Mouse (Mus musculus) erythroblast, adult 5-6 weeks (primary cell): ENCODE results near the gene Arpp21. TPM values are rescaled to one million over a fixed set of nuclear protein-coding genes. Genes with fewer than 3 reads are reported as not detected.

Source experiments
- ATAC-seq: replicated peaks from 2 replicates; pipeline ENCODE4 v1.8.0; 2016; ENCODE audit warnings: moderate number of reproducible peaks, mild to moderate bottlenecking, moderate TSS enrichment, inconsistent platforms; ENCODE audit not compliant: poor library complexity, low FRiP score, severe bottlenecking
- total RNA-seq, 2 experiments: library from RNA; stranded (forward) in 1 of 2; stranded (reverse) in 1 of 2; fragments of 150-400 nt in 1 of 2; fragments of 200-764, 138-1000 nt in 1 of 2; gene quantifications; 2 replicates each; pipeline versions ENCODE4 v1.2.3 to v1.2.4; 2015 to 2017; ENCODE audit warnings: low replicate concordance in 2 of 2

The Arpp21 gene
- total RNA-seq (2015; ENCODE audit: low replicate concordance) (not detected in 2 replicates), total RNA-seq (2017; ENCODE audit: low replicate concordance) (1.4 TPM in 1 of 2 replicates, not detected in the other)

DNA sequence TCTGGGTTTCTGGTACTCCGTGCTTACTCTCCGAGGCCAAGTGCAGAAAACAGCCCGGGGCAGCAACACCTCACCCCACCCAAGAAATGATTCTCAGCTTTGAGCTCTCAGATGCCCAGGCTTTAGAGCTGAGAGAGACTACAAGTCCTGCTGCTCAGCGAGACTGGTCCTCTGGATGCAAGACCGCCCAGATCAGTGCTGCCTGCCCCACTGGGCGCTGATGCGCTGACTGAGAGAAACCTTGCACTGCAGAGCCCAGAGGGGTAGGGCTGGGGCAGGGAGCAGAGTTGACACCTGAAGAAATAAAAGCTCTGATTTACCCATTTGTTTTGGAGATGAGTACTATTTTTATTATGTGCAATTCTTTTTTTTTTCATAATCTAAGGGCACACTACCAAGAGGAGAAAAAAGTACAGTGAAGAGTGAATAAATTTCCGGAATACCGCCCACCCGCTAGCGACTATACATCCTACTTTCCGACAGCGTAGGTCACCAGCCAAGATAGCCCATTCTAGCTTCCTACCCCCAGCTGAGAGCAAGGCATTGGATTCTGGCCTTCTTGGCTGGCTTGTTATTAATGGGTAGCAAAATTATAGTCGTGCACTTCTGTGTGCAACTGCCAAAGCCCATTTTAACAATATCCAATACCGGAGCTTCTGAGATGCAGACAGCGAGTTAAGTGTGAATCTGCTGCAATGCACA, at the start of gene Arpp21:
TSS of gene Arpp21 (minus strand) at position 243 of the 702 bp plus-strand sequence.
- no peak for ATAC-seq

DNA sequence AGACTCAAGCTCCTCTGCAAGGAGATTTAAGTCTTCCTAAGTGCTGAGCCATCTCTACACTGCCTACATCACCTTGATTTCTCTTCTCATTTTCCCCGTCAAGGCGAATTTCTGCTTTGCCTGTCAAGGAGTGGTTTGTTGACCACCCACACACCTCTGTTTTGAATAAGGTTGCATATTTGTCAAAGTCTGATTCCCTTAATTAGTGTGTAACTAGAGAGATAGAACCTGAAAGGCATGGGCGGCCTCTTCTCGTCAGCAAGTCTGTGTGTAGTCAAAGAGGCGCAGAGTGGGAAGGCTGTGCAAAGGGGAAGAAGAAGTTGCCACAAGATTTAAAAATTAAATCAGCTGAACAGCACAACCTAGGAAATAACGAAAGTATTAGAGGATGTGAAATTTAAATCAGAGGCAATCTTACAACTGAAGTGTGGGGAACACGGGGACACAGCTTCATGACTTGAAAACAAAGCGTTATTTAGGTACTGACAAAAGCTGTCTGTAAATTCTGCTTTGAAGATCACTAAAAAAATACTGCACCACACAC, 36.8 kb upstream of the Arpp21 start:
- ATAC-seq: no peak

DNA sequence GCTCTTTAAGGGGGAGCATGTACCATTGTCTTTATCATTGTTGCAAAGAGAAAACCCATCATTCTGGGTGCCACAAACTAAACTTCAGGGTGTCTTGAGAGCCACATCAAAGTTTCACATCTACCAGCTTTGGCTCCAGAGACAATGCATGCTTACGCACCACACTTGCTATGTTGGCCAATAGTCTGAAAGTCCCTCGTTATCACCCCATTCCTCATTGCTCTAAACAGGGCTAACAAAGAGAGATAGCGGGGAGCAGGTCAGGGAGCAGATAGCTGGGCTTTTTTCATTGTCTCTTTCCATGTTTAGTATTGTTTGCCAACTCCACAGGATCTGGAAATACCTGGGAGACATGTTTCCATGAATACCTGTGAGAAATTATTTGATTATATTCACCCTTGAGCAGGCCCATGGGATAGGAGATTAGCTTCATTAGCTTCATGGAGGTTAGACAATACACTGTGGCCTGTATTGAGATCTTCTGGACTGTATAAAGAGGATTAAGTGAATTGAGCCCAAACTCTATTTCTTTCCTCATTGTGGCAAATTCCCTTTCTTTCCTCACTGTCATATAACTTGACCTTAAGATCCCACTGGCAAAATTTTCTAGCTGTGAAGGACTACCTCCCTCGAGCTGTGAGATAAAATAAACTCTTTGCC, 29.4 kb upstream of the Arpp21 start:
- ATAC-seq: no peak

DNA sequence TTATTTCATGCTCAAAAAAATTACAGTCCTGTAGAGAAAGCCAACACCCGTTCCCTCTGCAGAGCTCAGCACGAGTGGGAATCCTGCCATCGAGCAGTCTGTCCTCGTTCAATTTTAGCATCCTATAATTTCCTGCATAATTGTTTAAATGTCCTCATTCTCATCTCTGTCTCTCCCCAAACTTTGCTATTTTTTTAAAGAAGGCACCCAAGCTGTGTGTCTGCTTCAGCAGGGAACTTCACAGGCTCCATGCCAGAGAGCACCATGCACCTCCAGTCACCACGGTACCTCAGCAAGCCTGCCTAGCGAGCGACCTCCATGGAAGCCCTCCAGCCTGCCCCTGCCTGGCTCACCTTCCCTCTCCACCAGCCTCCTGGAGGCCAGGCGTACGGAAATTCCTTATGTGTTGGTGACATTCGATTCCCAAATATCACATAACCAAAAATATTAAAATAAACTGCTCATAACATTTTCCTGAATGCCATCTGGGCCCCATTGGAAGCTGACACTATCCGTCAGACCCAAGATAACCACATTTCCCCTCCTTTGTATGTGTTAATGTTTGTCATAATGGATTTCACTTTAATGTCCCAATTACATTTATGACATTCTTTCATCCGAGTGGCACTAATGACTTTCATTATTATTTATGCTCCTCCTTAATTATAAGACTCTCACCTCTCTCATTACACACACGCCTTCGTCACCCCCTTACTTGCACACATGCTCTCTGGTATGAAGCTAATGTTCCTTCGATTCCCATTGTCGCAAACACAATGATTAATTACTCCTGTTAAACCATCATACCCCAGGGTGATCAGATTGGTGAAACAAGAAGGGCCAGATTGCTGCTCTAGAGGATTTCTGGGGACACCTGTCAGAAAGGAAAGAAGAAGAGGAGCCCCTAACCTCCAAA, 26.5 kb upstream of the Arpp21 start:
- ATAC-seq: no peak

GRCm38 (mm10) chr9:112261556-112261955, 25.8 kb upstream of the Arpp21 start:
- no peak for ATAC-seq

- no peak for ATAC-seq
Measured at GRCm38 (mm10) chr9:112260696-112261095, 25.0 kb upstream of the Arpp21 start.

DNA sequence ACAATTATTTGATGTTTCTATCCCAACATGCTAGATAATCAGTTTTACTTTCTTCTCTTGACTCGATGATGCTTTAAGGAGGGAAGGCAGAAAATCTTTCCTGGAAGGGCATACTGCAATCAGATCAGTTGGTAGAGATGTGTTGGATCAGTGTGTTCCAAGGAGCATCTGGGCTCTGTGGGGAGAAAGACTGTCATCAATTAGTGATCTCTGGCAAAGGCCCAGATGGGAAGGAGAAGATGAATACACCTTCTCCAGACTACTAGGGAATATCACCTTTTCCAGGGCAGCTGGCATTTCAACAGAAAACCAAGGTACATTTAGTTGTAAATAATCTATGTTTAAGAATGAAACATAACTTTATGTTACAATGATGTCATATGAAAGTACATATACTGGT, 22.8 kb upstream of the Arpp21 start:
- no peak for ATAC-seq

- ATAC-seq: no peak
Measured at GRCm38 (mm10) chr9:112255971-112256370, 20.2 kb upstream of the Arpp21 start.

DNA sequence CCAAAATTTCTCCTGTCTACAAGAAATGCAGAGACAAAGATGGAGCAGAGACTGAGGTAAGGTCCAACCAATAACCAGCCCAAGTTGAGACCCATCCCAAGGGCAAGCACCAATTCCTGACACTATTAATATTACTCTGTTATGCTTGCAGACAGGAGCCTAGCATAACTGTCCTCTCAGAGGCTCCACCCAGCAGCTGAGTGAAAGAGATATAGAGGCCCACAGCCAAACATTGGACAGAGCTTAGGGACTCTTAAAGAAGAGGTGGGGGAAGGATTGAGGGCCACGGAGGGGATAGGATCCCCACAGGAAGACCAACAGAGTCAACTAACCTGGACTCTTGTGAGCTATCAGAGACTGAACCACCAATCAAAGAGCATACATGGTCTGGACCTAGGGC, 18.0 kb upstream of the Arpp21 start:
- no peak for ATAC-seq

DNA sequence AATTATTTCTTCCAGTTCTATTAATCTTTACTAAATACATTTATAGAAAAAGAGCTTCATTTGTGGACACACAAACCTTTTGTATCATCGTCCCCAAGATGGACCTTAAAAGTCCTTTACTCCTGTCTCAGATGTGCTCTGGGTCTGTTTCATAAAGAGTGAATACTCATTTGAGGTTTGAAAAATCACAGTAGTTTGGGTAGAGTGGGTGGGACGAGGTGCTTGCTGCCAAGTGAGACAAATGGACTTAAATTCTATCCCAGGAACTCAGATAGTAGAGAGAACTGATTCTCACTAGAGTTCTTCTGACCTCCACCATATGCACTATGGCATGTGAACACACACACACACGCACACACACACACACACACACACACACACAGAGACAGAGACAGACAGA, 16.1 kb upstream of the Arpp21 start:
- no peak for ATAC-seq

DNA sequence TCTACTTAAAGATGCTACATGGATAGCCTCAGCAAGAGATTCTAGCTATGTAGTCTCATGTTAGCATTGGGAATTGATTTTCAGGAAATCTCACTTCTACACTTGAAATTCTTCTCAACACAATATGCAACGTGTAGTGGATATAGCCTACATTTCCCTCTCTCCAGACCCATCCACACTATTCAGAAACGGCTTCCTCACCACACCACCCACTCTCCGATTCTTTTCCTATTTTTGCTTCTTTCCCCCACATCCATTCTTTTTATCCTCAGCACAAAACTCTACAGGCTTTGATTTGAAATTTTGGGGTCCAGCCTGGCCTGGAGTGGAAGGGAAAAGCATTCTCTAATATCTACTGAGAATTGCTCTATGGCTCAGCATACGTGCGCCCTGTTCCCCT, 15.6 kb upstream of the Arpp21 start:
- ATAC-seq: no peak

DNA sequence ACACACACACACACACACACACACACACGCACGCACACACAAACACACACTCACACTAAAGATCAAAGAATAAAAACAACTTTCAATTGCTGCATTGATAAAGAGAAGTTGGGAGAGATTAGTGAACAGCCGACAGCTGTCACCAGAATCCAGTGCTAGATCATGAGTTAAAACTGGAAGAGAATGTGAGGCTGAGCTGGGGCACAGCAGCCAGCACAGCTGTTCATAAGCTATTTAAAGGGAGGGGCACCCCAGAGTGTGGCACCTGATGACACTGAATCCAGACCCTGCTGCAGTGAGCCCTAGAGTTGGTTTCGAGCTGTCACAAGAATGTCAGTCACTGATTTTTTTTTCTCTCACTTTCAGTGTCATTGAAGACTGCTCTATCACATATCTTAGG, 14.0 kb upstream of the Arpp21 start:
- ATAC-seq: no peak

DNA sequence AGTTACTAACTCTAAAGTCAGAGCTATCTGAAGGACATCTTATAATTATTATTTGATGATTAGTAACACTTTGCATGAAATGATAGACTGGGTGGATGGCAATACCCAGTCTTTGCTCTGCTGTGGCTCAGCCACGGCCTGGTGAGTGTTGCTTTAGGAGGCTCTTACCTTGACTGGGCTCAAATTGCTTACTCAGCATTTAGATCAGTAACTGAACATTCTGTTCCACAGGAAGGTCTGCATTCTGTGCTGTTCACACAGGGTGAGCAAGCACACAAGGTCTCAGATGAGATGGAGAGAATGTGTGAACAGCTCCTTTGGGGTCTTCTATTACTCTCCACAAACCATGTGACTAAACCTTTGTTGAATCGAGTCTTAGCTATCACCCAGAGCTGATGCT, 11.4 kb upstream of the Arpp21 start:
- ATAC-seq: no peak

- no peak for ATAC-seq
Measured at GRCm38 (mm10) chr9:112238168-112238567, 2.4 kb upstream of the Arpp21 start.

- ATAC-seq: no peak
Measured at GRCm38 (mm10) chr9:112236551-112236950, 813 bp upstream of the Arpp21 start.

GRCm38 (mm10) chr9:112235041-112235695, 570 bp downstream of the Arpp21 start:
- ATAC-seq: no peak

- ATAC-seq: no peak
Measured at GRCm38 (mm10) chr9:112234505-112235024, 1.2 kb downstream of the Arpp21 start.

- ATAC-seq: no peak
Measured at GRCm38 (mm10) chr9:112233822-112234504, 1.8 kb downstream of the Arpp21 start.

- no peak for ATAC-seq
Measured at GRCm38 (mm10) chr9:112233378-112233777, 2.4 kb downstream of the Arpp21 start.
